Mouse (Mus musculus) stomach, embryonic 14.5 days (tissue): ENCODE results near the gene Eps8. TPM values are rescaled to one million over a fixed set of nuclear protein-coding genes. Genes with fewer than 3 reads are reported as not detected.

Source experiments
- ATAC-seq: fragments of 200-750 bp; cut with Nextera tagmentation; 2 replicates; pipeline ENCODE4 v1.8.0; 2017; ENCODE audit warnings: low read depth, moderate TSS enrichment; ENCODE audit not compliant: insufficient number of reproducible peaks, insufficient read depth, low FRiP score
- H3K27ac ChIP-seq: fragments of 300-500 bp; sonication (generic); 2 replicates; pipeline ENCODE4 v1.5.1; 2014; ENCODE audit warnings: mild to moderate bottlenecking, low read length, moderate library complexity, mixed read lengths
- H3K27me3 ChIP-seq: fragments of 300-500 bp; sonication (generic); 2 replicates; pipeline ENCODE4 v1.6.1; 2014; ENCODE audit warnings: low read length, control low read depth, mixed read lengths; ENCODE audit not compliant: control insufficient read depth, insufficient read depth
- H3K36me3 ChIP-seq: fragments of 300-500 bp; sonication (generic); 2 replicates; pipeline ENCODE4 v1.6.1; 2014; ENCODE audit warnings: mild to moderate bottlenecking, control low read depth, low read length, moderate library complexity, mixed read lengths; ENCODE audit not compliant: control insufficient read depth, insufficient read depth
- H3K4me1 ChIP-seq: fragments of 300-500 bp; sonication (generic); 2 replicates; pipeline ENCODE4 v1.6.1; 2014; ENCODE audit warnings: low read length, control low read depth, mixed read lengths; ENCODE audit not compliant: control insufficient read depth, insufficient read depth
- H3K4me2 ChIP-seq: fragments of 300-500 bp; sonication (generic); replicated peaks from 2 replicates; pipeline ENCODE4 v1.6.1; 2014; ENCODE audit warnings: low read depth, low read length, control low read depth
- H3K4me3 ChIP-seq: fragments of 300-500 bp; sonication (generic); 2 replicates; pipeline ENCODE4 v1.5.1; 2014; ENCODE audit warnings: low read depth, low read length, control low read depth
- H3K9ac ChIP-seq: fragments of 300-500 bp; sonication (generic); replicated peaks from 2 replicates; pipeline ENCODE4 v1.6.1; 2014; ENCODE audit warnings: low read depth, mild to moderate bottlenecking, control low read depth, low read length, moderate library complexity, mixed read lengths
- H3K9me3 ChIP-seq: fragments of 300-500 bp; sonication (generic); 2 replicates; pipeline ENCODE4 v1.6.1; 2016; ENCODE audit warnings: low read depth, low read length, control low read depth; ENCODE audit not compliant: control insufficient read depth
- WGBS: fragments of 180-500 bp; shearing (Covaris S2); extraction: QIAGEN DNeasy Blood & Tissue Kit; methylation state at CpG from one replicate; pipeline ENCODE4 v1.1.7; 2014; 5-methylcytosine and 5-hydroxymethylcytosine counted together
- polyA plus RNA-seq: library from polyadenylated mRNA; unstranded; fragments of >200 nt; fragmentation: Nextera tagmentation; extraction: Ambion mirVana; gene quantifications from 2 replicates; pipeline ENCODE4 v1.2.1, GENCODE M21; 2014

Eps8 gene
- polyA plus RNA-seq, 1 experiment from 2014 or later = 21.6 TPM

GRCm38 (mm10) chr6:137539219-137539618, 115.5 kb downstream of the Eps8 start:
- H3K4me1 ChIP-seq = peaks cover 14% of the 10 kb centered on the region
- H3K4me3 ChIP-seq = no peak overlapping the region
- no peaks in the 10 kb centered on the region for H3K9me3 ChIP-seq
- no peak for ATAC-seq
- H3K27ac ChIP-seq = no peak overlapping the region
- WGBS = 44% methylated on average over 7 of the region's 7 CpGs
- H3K9ac ChIP-seq = no peak overlapping the region
- H3K4me2 ChIP-seq = no peak overlapping the region
- no peaks in the 10 kb centered on the region for H3K36me3 ChIP-seq
- H3K27me3 ChIP-seq = no peaks in the 10 kb centered on the region

- Histone ChIP-seq H3K9ac (no peak overlapping the region), H3K9me3 (no peaks in the 10 kb centered on the region), H3K27me3 (no peaks in the 10 kb centered on the region), H3K4me2 (no peak overlapping the region), H3K27ac (no peak overlapping the region), H3K36me3 (no peaks in the 10 kb centered on the region), H3K4me3 (no peak overlapping the region), H3K4me1 (no peaks in the 10 kb centered on the region)
- 87% methylated on average over 8 of the region's 8 CpGs for WGBS
- no peak for ATAC-seq
Observed at GRCm38 (mm10) chr6:137532758-137533157, 121.9 kb downstream of the Eps8 start.

GRCm38 (mm10) chr6:137525769-137526168, 128.9 kb downstream of the Eps8 start:
- Histone ChIP-seq H3K27ac (no peak overlapping the region), H3K4me2 (no peak overlapping the region), H3K36me3 (no peaks in the 10 kb centered on the region), H3K27me3 (no peaks in the 10 kb centered on the region), H3K9me3 (no peaks in the 10 kb centered on the region), H3K9ac (no peak overlapping the region), H3K4me1 (no peaks in the 10 kb centered on the region), H3K4me3 (no peak overlapping the region)
- WGBS = 22% methylated on average over 3 of the region's 3 CpGs
- ATAC-seq = no peak

GRCm38 (mm10) chr6:137520343-137520704, 134.4 kb downstream of the Eps8 start:
- no peaks in the 10 kb centered on the region for H3K27me3 ChIP-seq
- no peak for ATAC-seq
- no peaks in the 10 kb centered on the region for H3K4me1 ChIP-seq
- H3K9ac ChIP-seq = no peak overlapping the region
- no peak overlapping the region for H3K27ac ChIP-seq
- no peaks in the 10 kb centered on the region for H3K9me3 ChIP-seq
- 70% methylated on average over 8 of the region's 8 CpGs for WGBS
- H3K36me3 ChIP-seq = no peaks in the 10 kb centered on the region
- no peak overlapping the region for H3K4me2 ChIP-seq
- no peak overlapping the region for H3K4me3 ChIP-seq

- Histone ChIP-seq H3K4me1 (no peaks in the 10 kb centered on the region), H3K4me2 (no peak overlapping the region), H3K9ac (no peak overlapping the region), H3K4me3 (no peak overlapping the region), H3K27me3 (no peaks in the 10 kb centered on the region), H3K9me3 (no peaks in the 10 kb centered on the region), H3K36me3 (no peaks in the 10 kb centered on the region), H3K27ac (no peak overlapping the region)
- 56% methylated on average over 11 of the region's 11 CpGs for WGBS
- 0 out of 2 replicates have a peak, but pooled peaks have one; percentile 6 for ATAC-seq
Observed at GRCm38 (mm10) chr6:137519529-137520342, 134.9 kb downstream of the Eps8 start.

GRCm38 (mm10) chr6:137514872-137515271, 139.8 kb downstream of the Eps8 start:
- Histone ChIP-seq H3K4me1 (no peaks in the 10 kb centered on the region), H3K27me3 (no peaks in the 10 kb centered on the region), H3K27ac (no peak overlapping the region), H3K9ac (no peak overlapping the region), H3K4me3 (no peak overlapping the region), H3K4me2 (no peak overlapping the region), H3K36me3 (no peaks in the 10 kb centered on the region), H3K9me3 (no peaks in the 10 kb centered on the region)
- no peak for ATAC-seq
- 64% methylated on average over 4 of the region's 4 CpGs for WGBS

- H3K9ac ChIP-seq = no peak overlapping the region
- ATAC-seq = no peak
- no peaks in the 10 kb centered on the region for H3K27me3 ChIP-seq
- H3K4me1 ChIP-seq = no peaks in the 10 kb centered on the region
- no peak overlapping the region for H3K4me2 ChIP-seq
- no peaks in the 10 kb centered on the region for H3K9me3 ChIP-seq
- WGBS = 57% methylated on average over 5 of the region's 5 CpGs
- H3K27ac ChIP-seq = no peak overlapping the region
- H3K4me3 ChIP-seq = no peak overlapping the region
- H3K36me3 ChIP-seq = no peaks in the 10 kb centered on the region; the same call in 1 of the 2 replicates
Observed at GRCm38 (mm10) chr6:137512753-137513152, 141.9 kb downstream of the Eps8 start.

GRCm38 (mm10) chr6:137509341-137510045, 145.2 kb downstream of the Eps8 start:
- no peak overlapping the region for H3K4me3 ChIP-seq
- H3K9me3 ChIP-seq = no peaks in the 10 kb centered on the region
- H3K36me3 ChIP-seq = no peaks in the 10 kb centered on the region; the same call in 1 of the 2 replicates
- no peak for ATAC-seq
- no peak overlapping the region for H3K27ac ChIP-seq
- H3K4me2 ChIP-seq = no peak overlapping the region
- H3K4me1 ChIP-seq = no peaks in the 10 kb centered on the region
- no peaks in the 10 kb centered on the region for H3K27me3 ChIP-seq
- 75% methylated on average over 14 of the region's 14 CpGs for WGBS
- H3K9ac ChIP-seq = no peak overlapping the region
